Mouse (Mus musculus) G1E (cell line): Measurements from ENCODE around the gene Map2k5.

Source experiments
- CTCF ChIP-seq: IDR thresholded peaks from 2 replicates; pipeline ENCODE4 v1.5.1; 2012; ENCODE audit warnings: low read depth, low read length, inconsistent platforms, mixed read lengths
- GATA1 ChIP-seq: IDR thresholded peaks from 2 replicates; pipeline ENCODE4 v1.6.1; 2012; ENCODE audit warnings: borderline replicate concordance, low read length, inconsistent platforms, mixed read lengths
- POLR2AphosphoS5 ChIP-seq: IDR thresholded peaks from 2 replicates; pipeline ENCODE4 v1.6.1; 2012; ENCODE audit warnings: low read depth, low read length, inconsistent platforms; ENCODE audit not compliant: insufficient replicate concordance
- TAL1 ChIP-seq: conservative IDR thresholded peaks from 2 replicates; pipeline ENCODE4 v1.6.1; 2012; ENCODE audit warnings: low read depth, low read length, inconsistent platforms, mixed read lengths

GRCm38 (mm10) chr9:63372541-63372940 lies 5.2 kb downstream of the Map2k5 start:
- TF ChIP-seq CTCF (no peak), GATA1 (no peak), POLR2AphosphoS5 (no peak), TAL1 (no peak)
